Mouse (Mus musculus): ENCODE measurements at regions not wholly inside any gene's neighbourhood (a gene's known extent, or its start where the extent isn't known, plus 50 kb on each side); places are given as distances from the start of the nearest gene placed in this dataset.
"Not testable (repeated sequence)": the region's sequence is repeated elsewhere in the genome, so short reads cannot be mapped to it uniquely, and the experiment has no call there.

DNA sequence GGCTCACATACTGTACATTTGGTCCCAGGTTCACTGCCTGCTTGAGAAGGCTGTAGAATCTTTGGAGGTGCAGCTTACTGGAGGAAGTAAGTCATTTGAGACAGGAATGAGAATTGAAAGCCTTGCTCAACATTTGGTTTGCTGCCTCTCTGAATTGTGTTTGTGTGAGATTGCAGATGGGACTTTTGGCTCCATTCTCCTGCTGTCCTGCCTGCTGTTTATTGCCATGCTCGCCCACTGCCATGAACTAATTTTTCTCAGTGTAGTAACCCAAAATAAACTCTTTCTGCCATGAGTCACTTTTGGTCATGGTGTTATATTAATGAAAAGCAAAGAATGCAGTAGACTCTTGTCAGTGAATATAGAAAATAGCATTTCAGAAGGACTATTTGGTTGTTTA lies 368.1 kb downstream of the Gm8797 start:
- Histone ChIP-seq H3K27me3 (ENCODE audit: insufficient read depth, low read length) (no peaks in the 10 kb centered on the region), H3K4me1 (ENCODE audit: insufficient read depth, low read depth, low read length) (no peaks in the 10 kb centered on the region), H3K9me3 (replicated peaks) (no peaks in the 10 kb centered on the region), H3K36me3 (replicated peaks) (no peaks in the 10 kb centered on the region), H3K4me3 (ENCODE audit: low read depth, low read length) (no peak overlapping the region)
- ATAC-seq (ENCODE audit: extremely low read depth, insufficient number of reproducible peaks, low FRiP score, poor library complexity, severe bottlenecking) = no peak
- DNase-seq (ENCODE audit: low spot score) = no peak
- TF ChIP-seq TAL1 (conservative IDR thresholded peaks at IDR 0.05; ENCODE audit: low read depth, low read length) (no peak), GATA2 (IDR thresholded peaks at IDR 0.05; ENCODE audit: borderline replicate concordance, low read depth, low read length) (no peak), POLR2AphosphoS5 (IDR thresholded peaks at IDR 0.05; ENCODE audit: insufficient replicate concordance, low read depth, low read length) (no peak), CTCF (IDR thresholded peaks at IDR 0.05; ENCODE audit: low read depth, low read length) (no peak), GATA1 (IDR thresholded peaks at IDR 0.05; ENCODE audit: borderline replicate concordance, low read length) (no peak)

DNA sequence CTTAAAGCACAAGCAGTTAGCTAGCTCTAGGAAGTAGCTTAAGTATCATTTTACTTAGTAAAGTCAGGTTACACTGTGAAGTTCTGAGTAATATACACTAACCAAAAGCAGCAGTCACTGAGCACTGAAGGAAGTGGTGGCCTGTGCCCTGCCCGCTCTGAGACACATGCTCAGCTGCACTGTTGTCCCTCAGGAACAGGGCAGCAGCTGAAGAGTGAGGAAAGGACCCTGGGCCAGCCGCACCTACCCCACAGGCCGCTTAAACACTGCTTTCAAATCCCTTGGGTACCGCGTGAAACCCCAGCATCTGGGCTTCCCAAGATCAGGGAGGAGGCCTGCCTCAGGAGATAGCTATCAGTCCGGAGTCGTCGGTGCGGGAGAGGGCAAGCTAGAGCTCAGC lies 385.1 kb downstream of the Gm8797 start:
- not testable (repeated sequence) for DNase-seq (ENCODE audit: low spot score); ATAC-seq (ENCODE audit: extremely low read depth, insufficient number of reproducible peaks, low FRiP score, poor library complexity, severe bottlenecking)

DNA sequence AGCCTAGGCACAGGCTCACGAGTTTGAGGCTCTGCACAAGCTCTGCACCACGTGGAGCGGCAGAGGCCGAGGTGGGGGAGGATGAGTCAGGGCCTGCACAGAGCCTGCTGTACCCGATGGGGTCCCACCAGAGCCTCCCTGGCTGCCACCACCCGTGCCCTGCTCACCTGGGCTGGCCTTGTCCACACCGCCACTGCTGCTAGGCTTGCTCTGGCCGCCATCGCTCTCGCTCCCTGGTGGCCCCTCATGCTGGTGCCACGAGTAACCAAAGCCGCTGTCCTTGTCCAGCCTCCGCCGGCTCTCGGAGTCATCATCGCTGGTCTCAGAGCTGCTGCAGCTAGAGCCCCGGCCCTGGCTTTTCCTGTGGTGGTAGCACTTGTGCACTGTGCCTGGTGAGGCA lies 386.8 kb downstream of the Gm8797 start:
- no peak for TF ChIP-seq POLR2AphosphoS5 (IDR thresholded peaks at IDR 0.05; ENCODE audit: insufficient replicate concordance, low read depth, low read length)
- TF ChIP-seq GATA2 (IDR thresholded peaks at IDR 0.05; ENCODE audit: borderline replicate concordance, low read depth, low read length) = no peak
- no peak for TF ChIP-seq CTCF (IDR thresholded peaks at IDR 0.05; ENCODE audit: low read depth, low read length)
- no peak for TF ChIP-seq GATA1 (IDR thresholded peaks at IDR 0.05; ENCODE audit: borderline replicate concordance, low read length)
- no peak for TF ChIP-seq TAL1 (conservative IDR thresholded peaks at IDR 0.05; ENCODE audit: low read depth, low read length)
- Histone ChIP-seq H3K4me1 (ENCODE audit: insufficient read depth, low read depth, low read length) (no peaks in the 10 kb centered on the region), H3K4me3 (ENCODE audit: low read depth, low read length) (no peak overlapping the region), H3K27me3 (ENCODE audit: insufficient read depth, low read length) (no peaks in the 10 kb centered on the region), H3K36me3 (replicated peaks) (no peaks in the 10 kb centered on the region), H3K9me3 (replicated peaks) (peaks cover 5% of the 10 kb centered on the region; the same call in 1 of the 2 replicates)
- DNase-seq (ENCODE audit: low spot score) (no peak), ATAC-seq (ENCODE audit: extremely low read depth, insufficient number of reproducible peaks, low FRiP score, poor library complexity, severe bottlenecking) (no peak)

More for the DNA sequence above, 385.1 kb downstream of the Gm8797 start:
- H3K9me3 ChIP-seq (replicated peaks); H3K36me3 ChIP-seq (replicated peaks); H3K27me3 ChIP-seq (ENCODE audit: insufficient read depth, low read length); H3K4me1 ChIP-seq (ENCODE audit: insufficient read depth, low read depth, low read length); H3K4me3 ChIP-seq (ENCODE audit: low read depth, low read length): not testable (repeated sequence)

DNA sequence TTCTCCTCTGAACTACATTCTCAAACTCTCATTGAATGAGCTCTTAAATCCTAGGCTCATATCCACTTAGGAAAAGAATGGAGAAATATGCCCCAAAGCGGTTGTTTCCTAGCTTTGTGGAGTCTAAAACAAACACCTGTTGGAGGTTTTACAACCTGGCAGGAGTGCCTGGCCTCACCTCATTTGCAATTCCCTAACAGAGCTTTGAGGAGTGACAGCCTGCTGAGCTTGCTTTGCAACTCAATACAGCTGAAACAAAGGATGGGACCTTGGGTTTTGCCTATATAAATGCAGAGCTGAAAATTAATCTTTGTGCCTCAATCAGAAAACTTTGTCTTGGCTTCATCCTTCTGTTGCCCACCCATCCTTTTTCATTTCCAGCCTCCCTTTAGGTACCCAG lies 423.2 kb downstream of the Gm8797 start:
- Histone ChIP-seq H3K36me3 (replicated peaks) (no peaks in the 10 kb centered on the region), H3K4me1 (ENCODE audit: insufficient read depth, low read depth, low read length) (no peaks in the 10 kb centered on the region), H3K9me3 (replicated peaks) (no peaks in the 10 kb centered on the region), H3K4me3 (ENCODE audit: low read depth, low read length) (no peak overlapping the region), H3K27me3 (ENCODE audit: insufficient read depth, low read length) (no peaks in the 10 kb centered on the region)
- DNase-seq (ENCODE audit: low spot score) (no peak), ATAC-seq (ENCODE audit: extremely low read depth, insufficient number of reproducible peaks, low FRiP score, poor library complexity, severe bottlenecking) (no peak)
- TF ChIP-seq CTCF (IDR thresholded peaks at IDR 0.05; ENCODE audit: low read depth, low read length) (no peak), GATA2 (IDR thresholded peaks at IDR 0.05; ENCODE audit: borderline replicate concordance, low read depth, low read length) (no peak), GATA1 (IDR thresholded peaks at IDR 0.05; ENCODE audit: borderline replicate concordance, low read length) (no peak)

DNA sequence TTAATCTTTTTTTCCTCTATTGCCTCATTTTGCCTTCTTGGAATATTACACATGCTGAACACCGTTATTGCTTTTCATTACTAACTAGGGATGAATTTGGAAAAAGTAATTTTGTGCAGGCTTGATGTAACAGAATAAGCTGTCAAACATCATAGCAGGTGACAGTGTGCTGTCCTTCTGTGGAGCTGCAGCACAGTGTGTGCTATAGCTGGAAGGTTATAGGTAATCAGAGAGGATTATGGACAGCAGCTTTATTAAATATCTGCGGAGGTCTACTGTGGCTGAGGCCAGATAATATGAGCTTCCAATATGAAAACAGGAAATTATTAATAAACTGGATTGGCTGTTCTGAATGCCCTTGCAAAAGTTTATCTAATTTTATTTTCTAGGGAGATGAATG lies 431.9 kb downstream of the Gm8797 start:
- ATAC-seq (ENCODE audit: extremely low read depth, insufficient number of reproducible peaks, low FRiP score, poor library complexity, severe bottlenecking) (no peak), DNase-seq (ENCODE audit: low spot score) (no peak)
- no peaks in the 10 kb centered on the region for H3K27me3 ChIP-seq (ENCODE audit: insufficient read depth, low read length)
- H3K36me3 ChIP-seq (replicated peaks) = no peaks in the 10 kb centered on the region
- no peaks in the 10 kb centered on the region for H3K4me1 ChIP-seq (ENCODE audit: insufficient read depth, low read depth, low read length)
- no peak overlapping the region for H3K4me3 ChIP-seq (ENCODE audit: low read depth, low read length)
- TF ChIP-seq CTCF (IDR thresholded peaks at IDR 0.05; ENCODE audit: low read depth, low read length) (no peak), GATA2 (IDR thresholded peaks at IDR 0.05; ENCODE audit: borderline replicate concordance, low read depth, low read length) (no peak), TAL1 (conservative IDR thresholded peaks at IDR 0.05; ENCODE audit: low read depth, low read length) (no peak)
- H3K9me3 ChIP-seq (replicated peaks) = no peaks in the 10 kb centered on the region

DNA sequence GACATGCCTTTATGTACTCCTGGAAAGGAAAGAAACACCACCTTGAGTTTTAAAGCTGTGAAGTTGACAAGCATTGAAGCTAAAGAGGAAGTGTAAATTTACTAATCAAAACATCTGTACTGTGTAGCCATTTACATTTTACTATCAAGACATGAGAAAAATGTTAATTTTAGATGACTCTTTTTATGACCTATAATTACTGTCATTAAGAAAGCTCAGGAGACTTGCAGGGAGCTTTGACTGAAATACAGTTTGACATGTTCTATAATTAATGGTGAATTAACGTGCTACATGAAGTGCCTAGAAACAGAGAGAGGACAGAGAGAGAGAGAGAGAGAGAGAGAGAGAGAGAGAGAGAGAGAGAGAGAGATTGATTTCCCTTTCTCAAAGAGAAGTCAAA lies 432.8 kb downstream of the Gm8797 start:
- ATAC-seq (ENCODE audit: extremely low read depth, insufficient number of reproducible peaks, low FRiP score, poor library complexity, severe bottlenecking) (no peak), DNase-seq (ENCODE audit: low spot score) (no peak)
- Histone ChIP-seq H3K4me1 (ENCODE audit: insufficient read depth, low read depth, low read length) (no peaks in the 10 kb centered on the region), H3K27me3 (ENCODE audit: insufficient read depth, low read length) (no peaks in the 10 kb centered on the region), H3K36me3 (replicated peaks) (no peaks in the 10 kb centered on the region), H3K9me3 (replicated peaks) (0 out of 2 replicates have a peak, but pooled peaks cover 2% of the 10 kb centered on the region), H3K4me3 (ENCODE audit: low read depth, low read length) (no peak overlapping the region)
- TF ChIP-seq GATA1 (IDR thresholded peaks at IDR 0.05; ENCODE audit: borderline replicate concordance, low read length) = no peak
- TF ChIP-seq TAL1 (conservative IDR thresholded peaks at IDR 0.05; ENCODE audit: low read depth, low read length) = no peak
- no peak for TF ChIP-seq CTCF (IDR thresholded peaks at IDR 0.05; ENCODE audit: low read depth, low read length)
- no peak for TF ChIP-seq GATA2 (IDR thresholded peaks at IDR 0.05; ENCODE audit: borderline replicate concordance, low read depth, low read length)
- TF ChIP-seq POLR2AphosphoS5 (IDR thresholded peaks at IDR 0.05; ENCODE audit: insufficient replicate concordance, low read depth, low read length) = no peak

DNA sequence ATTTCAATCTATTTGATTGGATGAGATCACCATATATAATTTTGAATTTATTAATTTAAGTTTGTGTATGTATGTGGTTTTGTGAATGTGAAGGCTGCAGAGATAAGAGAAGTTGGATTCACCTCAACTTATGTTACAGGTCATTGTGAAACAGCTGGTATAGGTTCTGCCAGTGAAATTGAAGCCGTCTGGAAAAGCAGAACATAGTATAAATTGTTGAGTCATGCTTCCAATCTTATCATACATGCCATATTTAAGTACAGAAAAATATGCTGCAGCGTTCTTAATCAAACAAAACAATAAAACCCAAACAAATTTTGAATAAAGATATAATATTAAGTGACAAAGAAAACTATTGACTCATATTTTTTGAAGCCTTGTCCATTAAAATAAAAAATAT lies 415.6 kb downstream of the 1700008P02Rik start:
- no peak for TF ChIP-seq CTCF (IDR thresholded peaks at IDR 0.05; ENCODE audit: low read depth, low read length)
- TF ChIP-seq GATA1 (IDR thresholded peaks at IDR 0.05; ENCODE audit: borderline replicate concordance, low read length) = no peak
- no peak for DNase-seq (ENCODE audit: low spot score)

More for the DNA sequence above, 415.6 kb downstream of the 1700008P02Rik start:
- Histone ChIP-seq H3K27me3 (ENCODE audit: insufficient read depth, low read length) (no peaks in the 10 kb centered on the region), H3K4me3 (ENCODE audit: low read depth, low read length) (no peak overlapping the region), H3K36me3 (replicated peaks) (no peaks in the 10 kb centered on the region), H3K9me3 (replicated peaks) (no peaks in the 10 kb centered on the region), H3K4me1 (ENCODE audit: insufficient read depth, low read depth, low read length) (no peaks in the 10 kb centered on the region)
- peak; percentile 70 for ATAC-seq (ENCODE audit: extremely low read depth, insufficient number of reproducible peaks, low FRiP score, poor library complexity, severe bottlenecking)

Data from G1E (cell line).